Mouse (Mus musculus): ENCODE data around the gene Aif1.

Gene Aif1

GRCm38 (mm10) chr17:35175968-35176367 is at the start of gene Aif1:
Gene Aif1, minus strand, starts transcription at chr17:35176068.
- DNase-seq (ENCODE audit: low spot score in 2 of 2): no peak

- no peak for DNase-seq (ENCODE audit: low spot score in 2 of 2)
Observed at GRCm38 (mm10) chr17:35225456-35225855, 49.6 kb upstream of the Aif1 start.

- no peak for DNase-seq (ENCODE audit: low spot score in 2 of 2)
Observed at GRCm38 (mm10) chr17:35224641-35225040, 48.8 kb upstream of the Aif1 start.

- DNase-seq (ENCODE audit: low spot score in 2 of 2): no peak
Observed at GRCm38 (mm10) chr17:35222299-35222698, 46.4 kb upstream of the Aif1 start.

GRCm38 (mm10) chr17:35220156-35220952 is 44.5 kb upstream of the Aif1 start, which contains the start of gene Gm16181:
Gene Gm16181, plus strand, starts transcription at chr17:35220834.
- DNase-seq (ENCODE audit: low spot score in 2 of 2): no peak

- no peak for DNase-seq (ENCODE audit: low spot score in 2 of 2)
Observed at GRCm38 (mm10) chr17:35219601-35220041, 43.8 kb upstream of the Aif1 start.

- no peak for DNase-seq (ENCODE audit: low spot score in 2 of 2)
Observed at GRCm38 (mm10) chr17:35218516-35219193, 42.8 kb upstream of the Aif1 start.

- no peak for DNase-seq (ENCODE audit: low spot score in 2 of 2)
Observed at GRCm38 (mm10) chr17:35213071-35213470, 37.2 kb upstream of the Aif1 start.

GRCm38 (mm10) chr17:35210593-35210992 is 34.7 kb upstream of the Aif1 start:
- no peak for DNase-seq (ENCODE audit: low spot score in 2 of 2)

- DNase-seq (ENCODE audit: low spot score in 2 of 2): no peak
Observed at GRCm38 (mm10) chr17:35209785-35210535, 34.1 kb upstream of the Aif1 start.

GRCm38 (mm10) chr17:35205380-35205769 is 29.5 kb upstream of the Aif1 start:
- DNase-seq (ENCODE audit: low spot score in 2 of 2): no peak

GRCm38 (mm10) chr17:35204494-35205379 is 28.9 kb upstream of the Aif1 start, which contains the start of gene Lta:
Gene Lta, minus strand, starts transcription at chr17:35205351.
- DNase-seq (ENCODE audit: low spot score in 2 of 2): peak in 1 of 2 experiments; percentile 47

GRCm38 (mm10) chr17:35202442-35202841 is 26.6 kb upstream of the Aif1 start:
- no peak for DNase-seq (ENCODE audit: low spot score in 2 of 2)

- peak in 1 of 2 experiments; percentile 44 for DNase-seq (ENCODE audit: low spot score in 2 of 2)
Observed at GRCm38 (mm10) chr17:35201787-35202186, 25.9 kb upstream of the Aif1 start, which contains the start of gene Tnf. Gene Tnf, minus strand, starts transcription at chr17:35202007.

GRCm38 (mm10) chr17:35201128-35201527 is 25.3 kb upstream of the Aif1 start:
- DNase-seq (ENCODE audit: low spot score in 2 of 2): no peak

- DNase-seq (ENCODE audit: low spot score in 2 of 2): no peak
Observed at GRCm38 (mm10) chr17:35200398-35200797, 24.5 kb upstream of the Aif1 start.

- no peak for DNase-seq (ENCODE audit: low spot score in 2 of 2)
Observed at GRCm38 (mm10) chr17:35198946-35199345, 23.1 kb upstream of the Aif1 start.

- no peak for DNase-seq (ENCODE audit: low spot score in 2 of 2)
Observed at GRCm38 (mm10) chr17:35198029-35198428, 22.2 kb upstream of the Aif1 start.

GRCm38 (mm10) chr17:35197126-35197525 is 21.3 kb upstream of the Aif1 start:
- no peak for DNase-seq (ENCODE audit: low spot score in 2 of 2)

- DNase-seq (ENCODE audit: low spot score in 2 of 2): no peak
Observed at GRCm38 (mm10) chr17:35196321-35196641, 20.4 kb upstream of the Aif1 start.

GRCm38 (mm10) chr17:35195631-35196320 is 19.9 kb upstream of the Aif1 start:
- DNase-seq (ENCODE audit: low spot score in 2 of 2): peak; percentile 78 to 90

Measured in spleen, postnatal 14 days (tissue).